Mouse (Mus musculus) kidney, adult 2 months (tissue): ENCODE results near the gene Pfdn6.

Source experiments
- CTCF ChIP-seq: fragments of 200-500 bp; conservative IDR thresholded peaks from 2 replicates; pipeline ENCODE4 v1.5.1; 2011; ENCODE audit warnings: low read depth, mild to moderate bottlenecking, control low read depth, low read length, moderate library complexity, mixed read lengths; ENCODE audit not compliant: insufficient read depth, insufficient read length
- POLR2A ChIP-seq: fragments of 200-500 bp; IDR thresholded peaks from one replicate; pipeline ENCODE4 v1.6.1; 2011; ENCODE audit warnings: low read depth, low read length, control low read depth

DNA sequence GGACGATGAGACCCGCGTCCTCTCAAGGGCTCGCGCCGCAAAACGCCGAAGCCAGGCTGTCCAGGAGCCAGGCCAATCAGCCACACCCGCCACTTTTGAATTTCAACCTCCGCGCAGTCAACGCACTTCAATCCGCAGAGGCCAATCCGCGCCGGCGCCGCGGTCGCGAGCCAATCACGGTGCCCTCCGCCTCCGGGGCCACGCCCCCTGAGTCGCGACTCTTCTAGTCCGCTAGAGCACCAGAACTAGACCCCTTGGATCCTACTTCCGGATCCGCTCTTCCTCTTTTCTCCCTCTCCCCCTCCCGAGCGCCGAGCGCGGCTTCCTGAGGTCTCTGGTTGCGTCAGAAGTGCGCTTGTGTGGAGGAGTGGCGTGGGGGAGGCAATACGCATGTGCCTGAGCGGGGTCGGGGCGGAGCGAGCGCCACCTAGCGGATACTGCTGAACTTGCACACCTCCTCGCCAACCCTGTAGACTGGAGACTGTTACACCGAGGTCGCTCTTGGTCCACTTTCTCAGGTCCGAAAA, 49.5 kb downstream of the Pfdn6 start, which contains the start of gene Kifc1:
- TF ChIP-seq CTCF: peak; percentile 96; the same call in 1 of the 2 replicates
- no peak for TF ChIP-seq POLR2A
